Mouse (Mus musculus) left cerebral cortex, adult 2 months (tissue): ENCODE measurements at regions not wholly inside any gene's neighbourhood (a gene's known extent, or its start where the extent isn't known, plus 50 kb on each side); places are given as distances from the start of the nearest gene placed in this dataset.

Experiments
- DNase-seq, 2 experiments: peaks; one replicate each; pipeline ENCODE4 v3.0.0; 2021 to 2022; ENCODE audit warnings: low spot score in 2 of 2, mixed read lengths in 1 of 2; ENCODE audit errors: extremely low spot score in 1 of 2
- H3K27ac ChIP-seq: fragments of 200-600 bp; 2 replicates; pipeline ENCODE4 v1.8.1; 2022
- H3K4me3 ChIP-seq: fragments of 200-600 bp; 2 replicates; pipeline ENCODE4 v1.8.1; 2022
- CTCF ChIP-seq: fragments of 200-600 bp; IDR thresholded peaks from 2 replicates; pipeline ENCODE4 v1.8.1; 2022; ENCODE audit warnings: antibody characterized with exemption, mild to moderate bottlenecking, moderate library complexity
- intact Hi-C: fragments of 180-260 bp; cut with DNase I; formaldehyde crosslinking; loops from one replicate; pipeline ENCODE4 v1.15.1; 2025

DNA sequence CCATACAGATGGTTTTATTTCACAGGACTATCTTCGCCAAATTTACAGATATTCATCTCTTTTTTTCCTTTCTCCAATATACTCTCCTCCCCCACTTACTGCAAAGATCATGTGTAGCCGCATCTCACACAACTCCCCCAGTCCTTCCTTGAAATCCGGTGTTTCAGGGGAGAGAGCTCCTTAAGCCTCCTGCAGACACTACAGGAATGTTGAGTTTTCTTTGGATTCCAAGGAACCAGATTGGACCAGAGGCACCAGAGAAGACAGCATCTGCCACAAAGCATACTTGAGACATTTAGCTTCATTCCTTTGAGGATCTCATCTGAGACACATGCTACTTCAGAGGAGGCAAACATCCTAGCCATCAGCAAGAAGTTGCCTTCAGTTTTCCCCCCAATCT lies 558.4 kb upstream of the Cdh11 start:
- H3K27ac ChIP-seq = no peak overlapping the region
- H3K4me3 ChIP-seq = no peak overlapping the region
- no peak for TF ChIP-seq CTCF
- intact Hi-C loops = loop anchor here (10.0 kb wide), 1 partner anchor 681 kb away; no protein-coding TSS in a partner anchor
- DNase-seq = no peak

DNA sequence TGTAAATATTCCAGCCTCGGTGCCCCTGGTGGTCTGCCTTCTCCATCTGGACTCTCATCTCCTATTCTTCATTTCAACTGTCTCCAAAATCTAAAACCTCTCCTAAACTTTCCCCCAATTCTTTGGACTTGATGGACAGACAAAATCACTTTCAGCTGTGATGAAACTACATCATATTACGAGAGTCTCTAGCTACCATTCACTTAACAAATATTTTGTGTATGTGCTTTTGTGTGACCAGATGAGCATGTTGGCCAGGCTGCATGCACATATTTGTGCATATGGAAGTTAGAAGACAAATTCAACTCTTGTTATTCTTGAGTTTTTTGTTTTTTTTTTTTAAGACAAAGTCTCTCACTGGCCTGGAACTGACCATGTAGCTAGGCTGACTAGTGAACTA lies 559.4 kb upstream of the Cdh11 start:
- Histone ChIP-seq H3K4me3 (no peak overlapping the region), H3K27ac (no peak overlapping the region)
- DNase-seq = no peak
- TF ChIP-seq CTCF = no peak
- intact Hi-C loops = loop anchor here (10.0 kb wide), 1 partner anchor 680 kb away; no protein-coding TSS in a partner anchor

DNA sequence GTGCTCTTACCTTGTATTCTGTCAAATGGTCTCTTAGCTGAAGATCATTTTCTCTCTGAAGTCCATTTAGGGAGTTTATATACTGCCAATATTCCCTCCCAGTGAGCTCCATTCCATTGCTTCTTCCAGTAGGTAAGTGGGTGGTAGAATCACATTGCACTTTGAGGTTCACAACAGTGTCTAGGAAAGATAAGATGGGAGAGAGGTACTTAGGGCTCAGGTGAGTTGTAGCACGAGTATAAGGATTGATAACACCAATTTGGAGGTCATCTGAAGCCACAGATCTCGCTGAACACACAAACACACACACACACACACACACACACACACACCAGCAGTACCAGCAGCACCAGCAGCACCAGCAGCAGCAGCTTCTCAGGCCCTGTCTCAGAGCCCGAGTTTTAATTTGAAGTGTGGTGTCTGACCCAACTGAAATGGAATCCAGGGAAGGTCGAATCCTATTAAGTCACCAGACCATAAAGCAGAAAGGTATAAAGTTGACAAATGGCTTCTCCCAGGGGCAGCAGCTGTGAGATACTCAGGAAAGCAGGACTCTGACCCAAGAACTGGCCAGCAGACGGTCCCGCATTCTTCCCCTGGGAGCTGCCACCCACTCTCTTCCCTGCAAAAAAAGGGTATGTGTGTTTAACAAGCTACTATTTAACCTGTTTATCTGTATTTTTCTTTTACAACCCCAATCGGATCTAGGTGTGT lies 561.9 kb upstream of the Cdh11 start:
- no peak for DNase-seq
- Histone ChIP-seq H3K4me3 (no peak overlapping the region), H3K27ac (no peak overlapping the region)
- no peak for TF ChIP-seq CTCF
- intact Hi-C loops = loop anchor here (10.0 kb wide), 1 partner anchor 677 kb away; no protein-coding TSS in a partner anchor

DNA sequence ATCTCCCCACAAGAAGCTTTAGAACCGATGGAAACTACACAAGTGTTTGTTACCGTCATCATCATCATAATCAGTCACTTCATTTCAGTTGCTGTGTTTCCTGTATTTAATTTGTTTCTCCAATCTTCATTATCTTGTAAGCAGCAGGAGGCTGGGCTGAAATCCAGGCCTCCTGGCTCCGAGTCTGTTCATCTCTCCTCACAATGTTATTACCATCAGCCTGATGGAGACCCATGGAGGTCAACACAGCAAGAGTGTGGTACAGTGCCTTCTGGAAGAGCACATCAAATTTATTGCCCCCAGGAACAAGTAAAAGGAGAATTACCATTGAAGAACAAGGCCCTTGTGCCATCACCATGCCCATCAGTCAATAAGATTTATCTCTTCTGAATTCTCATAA lies 576.3 kb upstream of the Cdh11 start:
- no peak overlapping the region for H3K27ac ChIP-seq
- TF ChIP-seq CTCF = no peak
- DNase-seq = no peak
- no peak overlapping the region for H3K4me3 ChIP-seq
- intact Hi-C loops = no loop called here

DNA sequence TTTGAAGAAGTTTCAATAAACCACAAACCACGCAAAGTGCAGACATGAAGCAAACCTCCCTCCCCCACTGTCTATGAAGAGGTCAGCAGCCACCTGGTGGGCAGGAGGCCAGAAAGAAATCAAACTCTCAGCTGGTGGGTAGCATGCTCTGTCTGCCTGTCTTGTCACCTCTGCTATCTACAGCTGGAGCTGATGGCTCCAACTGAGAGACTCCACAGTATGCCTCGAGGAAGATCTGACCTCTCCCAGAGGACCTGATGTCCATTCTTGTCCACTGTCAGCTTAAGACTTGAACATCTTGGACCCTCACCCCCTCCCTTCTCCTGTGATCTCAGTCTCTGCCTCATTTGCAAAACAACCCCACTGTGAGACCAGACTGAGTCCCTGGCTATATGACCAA lies 585.0 kb upstream of the Cdh11 start:
- intact Hi-C loops = no loop called here
- Histone ChIP-seq H3K27ac (no peak overlapping the region), H3K4me3 (no peak overlapping the region)
- DNase-seq = no peak
- no peak for TF ChIP-seq CTCF

DNA sequence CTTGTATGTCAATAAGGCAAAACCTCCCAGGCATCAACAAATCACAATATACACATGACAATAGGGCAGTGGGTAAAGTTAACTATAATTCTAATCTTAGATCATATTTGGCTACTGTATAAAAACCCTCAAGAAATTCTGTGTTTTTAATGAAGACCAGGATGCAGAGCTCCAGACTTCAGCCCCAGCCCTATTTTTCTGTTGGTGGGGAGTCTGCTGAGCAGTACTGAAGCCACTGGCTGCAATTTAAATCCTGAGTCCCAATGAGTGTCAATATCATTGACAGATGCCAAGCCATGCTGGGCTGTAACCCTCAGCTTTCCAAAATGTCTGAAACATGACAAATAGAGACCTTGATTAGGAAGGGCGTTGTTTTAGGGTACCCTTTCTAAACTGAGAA lies 587.6 kb upstream of the Cdh11 start:
- Histone ChIP-seq H3K4me3 (no peak overlapping the region), H3K27ac (no peak overlapping the region)
- no peak for TF ChIP-seq CTCF
- DNase-seq = no peak
- intact Hi-C loops = no loop called here

DNA sequence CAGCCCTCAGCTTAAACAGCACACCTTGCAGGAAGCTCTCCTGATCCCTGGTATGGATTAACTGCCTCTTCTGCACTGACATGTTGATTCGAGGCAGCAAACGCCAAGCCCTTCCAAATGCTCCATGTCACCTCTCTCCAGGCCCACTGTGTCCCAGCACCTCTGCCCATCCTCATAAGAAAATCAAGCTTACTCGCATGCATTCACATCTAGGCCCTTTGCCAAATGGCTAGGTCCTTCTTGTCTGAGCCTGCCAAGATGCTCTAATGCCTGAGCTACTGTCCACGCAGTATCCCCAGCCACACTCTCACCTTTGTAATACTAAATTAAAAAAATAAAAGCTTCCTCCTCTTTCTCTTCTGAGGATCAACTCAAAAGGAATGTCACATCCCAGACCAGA lies 588.7 kb upstream of the Cdh11 start:
- intact Hi-C loops = no loop called here
- no peak for DNase-seq
- no peak for TF ChIP-seq CTCF

DNA sequence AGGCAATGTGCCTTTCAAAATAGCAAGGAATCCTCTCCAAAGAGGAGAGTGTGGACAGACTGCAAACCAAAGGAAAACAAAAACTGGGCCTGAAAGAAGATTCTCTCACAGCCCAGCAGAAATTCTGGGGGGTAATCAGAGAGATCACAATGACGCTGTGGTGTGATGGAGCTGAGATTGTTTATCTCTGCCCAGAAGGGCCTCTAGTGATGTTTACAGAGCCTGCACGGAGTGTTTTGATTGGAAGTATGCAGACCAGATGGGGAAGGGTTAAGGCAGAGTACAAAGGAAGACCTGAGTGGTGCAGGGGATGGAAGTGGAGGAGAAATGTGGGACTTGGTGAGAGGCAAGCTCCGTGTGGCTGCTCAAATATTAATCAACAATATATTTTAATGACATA lies 593.1 kb upstream of the Cdh11 start:
- DNase-seq = no peak
- no peak for TF ChIP-seq CTCF
- H3K27ac ChIP-seq = no peak overlapping the region
- no peak overlapping the region for H3K4me3 ChIP-seq
- intact Hi-C loops = no loop called here

More for the DNA sequence above, 588.7 kb upstream of the Cdh11 start:
- H3K4me3 ChIP-seq = no peak overlapping the region
- H3K27ac ChIP-seq = no peak overlapping the region

DNA sequence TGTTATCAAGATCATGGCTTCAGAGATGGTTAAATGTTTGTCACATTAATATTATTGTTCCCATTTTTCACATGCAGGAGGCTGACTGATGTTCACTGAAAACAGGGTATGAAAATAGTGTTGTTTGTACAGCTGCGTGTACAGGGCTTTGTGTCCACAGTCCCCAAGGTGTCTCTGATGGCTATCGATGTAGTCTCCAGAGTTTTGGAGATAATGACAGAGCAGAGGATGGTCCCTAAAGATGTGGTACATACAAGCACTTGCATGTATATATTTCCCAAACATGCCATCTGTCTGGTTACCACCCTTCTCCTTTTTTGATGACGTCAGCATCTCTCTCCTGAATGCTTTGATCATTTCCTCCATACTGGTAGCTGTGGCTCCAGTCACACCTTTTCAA lies 596.1 kb upstream of the Cdh11 start:
- no peak overlapping the region for H3K4me3 ChIP-seq
- intact Hi-C loops = no loop called here

DNA sequence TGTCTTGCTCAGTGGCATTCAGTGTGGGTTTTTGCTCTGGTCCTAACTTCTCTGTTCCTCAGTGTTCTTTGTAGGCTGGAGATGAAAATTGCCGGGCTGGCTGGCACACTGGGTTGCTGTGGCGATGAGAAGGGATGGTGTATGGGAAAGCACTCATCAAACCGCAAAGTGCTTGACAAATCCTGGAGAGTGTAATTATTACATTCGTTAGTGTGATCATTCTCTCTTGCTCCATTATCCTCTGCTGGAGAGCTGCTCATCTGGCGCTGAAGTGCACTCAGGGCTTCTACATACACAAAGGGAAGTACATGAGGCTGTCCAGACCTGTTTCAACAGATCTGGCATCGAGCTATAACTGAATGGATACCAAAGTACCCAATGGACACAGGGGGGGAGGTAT lies 605.9 kb upstream of the Cdh11 start:
- intact Hi-C loops = no loop called here
- H3K27ac ChIP-seq = no peak overlapping the region
- TF ChIP-seq CTCF = no peak
- H3K4me3 ChIP-seq = no peak overlapping the region
- DNase-seq = no peak

More for the DNA sequence above, 596.1 kb upstream of the Cdh11 start:
- no peak for TF ChIP-seq CTCF
- no peak for DNase-seq
- H3K27ac ChIP-seq = no peak overlapping the region

DNA sequence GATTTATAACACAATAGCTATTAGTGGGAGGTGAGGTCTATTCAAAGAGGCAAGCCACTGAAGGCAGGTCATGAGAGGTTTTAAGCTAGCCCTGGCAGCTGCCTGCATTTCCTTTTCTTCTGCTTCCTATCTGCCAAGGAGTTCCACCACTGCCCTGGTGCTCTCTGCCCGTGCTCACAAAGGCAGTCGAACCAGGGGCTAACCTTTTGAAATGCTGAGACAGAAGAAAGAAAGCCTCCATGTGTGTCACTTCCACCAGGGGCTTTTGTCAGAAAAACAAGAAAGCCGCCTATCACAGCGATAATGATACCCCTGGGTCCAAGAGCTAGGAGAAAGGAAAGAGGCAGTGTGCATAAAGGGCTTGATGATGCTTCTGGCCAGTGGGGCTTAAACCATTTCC lies 609.9 kb upstream of the Cdh11 start:
- Histone ChIP-seq H3K27ac (no peak overlapping the region), H3K4me3 (no peak overlapping the region)
- intact Hi-C loops = no loop called here
- no peak for TF ChIP-seq CTCF
- DNase-seq = no peak

DNA sequence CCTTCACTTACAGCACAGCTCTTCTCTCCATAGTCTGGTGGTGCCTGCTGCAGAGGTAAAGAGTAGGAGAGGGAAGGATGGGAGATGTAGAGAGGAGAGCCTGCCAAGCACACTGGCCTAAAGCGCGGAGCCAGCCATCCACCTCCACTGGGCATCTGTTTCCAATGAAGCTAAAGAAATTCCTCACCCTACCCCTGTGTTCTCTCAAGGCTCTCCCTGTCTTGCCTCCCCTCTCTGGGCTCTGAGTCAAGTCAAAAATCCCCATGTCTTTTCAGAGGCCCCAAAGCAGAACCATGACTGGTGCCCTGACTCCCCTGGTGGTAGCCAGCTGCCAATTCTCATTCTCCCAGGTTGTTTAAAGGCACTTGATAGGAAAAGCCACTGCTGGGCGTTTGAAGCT lies 612.7 kb upstream of the Cdh11 start:
- intact Hi-C loops = no loop called here
- H3K27ac ChIP-seq = no peak overlapping the region
- peak; percentile 4; the same call in 1 of the 2 replicates for TF ChIP-seq CTCF
- DNase-seq = no peak
- H3K4me3 ChIP-seq = no peak overlapping the region

DNA sequence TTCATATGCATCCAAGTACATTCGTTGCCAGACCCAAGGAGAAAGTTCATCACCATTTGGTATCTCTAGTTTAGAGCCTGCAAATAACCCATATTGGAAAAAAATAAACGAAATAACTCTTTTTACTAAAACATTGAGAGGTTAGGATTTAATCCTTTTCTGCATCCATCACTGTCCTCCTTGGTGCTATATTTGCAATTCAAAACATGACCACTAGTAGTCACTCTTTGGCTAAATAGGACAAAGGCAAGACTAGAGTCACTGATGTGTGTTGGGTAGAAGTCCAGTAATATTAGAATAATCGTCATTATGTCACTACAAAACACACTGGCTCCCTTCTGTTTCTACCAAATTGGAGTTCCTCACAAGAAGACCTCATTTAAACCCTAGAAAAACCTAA lies 614.0 kb upstream of the Cdh11 start:
- H3K4me3 ChIP-seq = no peak overlapping the region

More for the DNA sequence above, 614.0 kb upstream of the Cdh11 start:
- intact Hi-C loops = no loop called here
- TF ChIP-seq CTCF = no peak; the same call in 1 of the 2 replicates
- DNase-seq = no peak
- H3K27ac ChIP-seq = no peak overlapping the region
